Mouse (Mus musculus) forebrain, embryonic 14.5 days (tissue): ENCODE measurements at regions not wholly inside any gene's neighbourhood (a gene's known extent, or its start where the extent isn't known, plus 50 kb on each side); places are given as distances from the start of the nearest gene placed in this dataset.

Source experiments
- ATAC-seq: fragments of 200-750 bp; cut with Nextera tagmentation; 2 replicates; pipeline ENCODE4 v1.8.0; 2017; ENCODE audit warnings: mild to moderate bottlenecking, moderate library complexity
- DNase-seq: peaks from one replicate; pipeline ENCODE4 v3.0.0-alpha.2; 2015; ENCODE audit warnings: low spot score
- H3K27ac ChIP-seq: fragments of 300-500 bp; sonication (generic); 2 replicates; pipeline ENCODE4 v1.5.1; 2014; ENCODE audit warnings: low read depth, mild to moderate bottlenecking, control low read depth, low read length, moderate library complexity
- H3K27me3 ChIP-seq: fragments of 300-500 bp; sonication (generic); replicated peaks from 2 replicates; pipeline ENCODE4 v1.6.1; 2014; ENCODE audit warnings: low read length, control low read depth, mixed read lengths; ENCODE audit not compliant: control insufficient read depth, insufficient read depth
- H3K36me3 ChIP-seq: fragments of 300-500 bp; sonication (generic); 2 replicates; pipeline ENCODE4 v1.6.1; 2014; ENCODE audit warnings: low read length, control low read depth; ENCODE audit not compliant: control insufficient read depth, insufficient read depth
- H3K4me1 ChIP-seq: fragments of 300-500 bp; sonication (generic); 2 replicates; pipeline ENCODE4 v1.6.1; 2014; ENCODE audit warnings: antibody characterized with exemption, low read length, control low read depth; ENCODE audit not compliant: control insufficient read depth, insufficient read depth
- H3K4me2 ChIP-seq: fragments of 300-500 bp; sonication (generic); 2 replicates; pipeline ENCODE4 v1.6.1; 2014; ENCODE audit warnings: mild to moderate bottlenecking, control low read depth, low read length
- H3K4me3 ChIP-seq: fragments of 300-500 bp; sonication (generic); 2 replicates; pipeline ENCODE4 v1.5.1; 2014; ENCODE audit warnings: low read depth, low read length, control low read depth
- H3K9ac ChIP-seq: fragments of 300-500 bp; sonication (generic); 2 replicates; pipeline ENCODE4 v1.6.1; 2014; ENCODE audit warnings: mild to moderate bottlenecking, low read length, control low read depth, moderate library complexity
- H3K9me3 ChIP-seq: fragments of 300-500 bp; sonication (generic); replicated peaks from 2 replicates; pipeline ENCODE4 v1.6.1; 2016; ENCODE audit warnings: low read length, control low read depth, mixed read lengths; ENCODE audit not compliant: control insufficient read depth
- WGBS: fragments of 180-500 bp; shearing (Covaris S2); extraction: QIAGEN DNeasy Blood & Tissue Kit; methylation state at CpG from one replicate; pipeline ENCODE4 v1.1.7; 2014; 5-methylcytosine and 5-hydroxymethylcytosine counted together

- Histone ChIP-seq H3K4me2 (peak overlapping the region; percentile 43), H3K9me3 (no peaks in the 10 kb centered on the region), H3K36me3 (no peaks in the 10 kb centered on the region), H3K4me1 (peaks cover 13% of the 10 kb centered on the region), H3K4me3 (peak overlapping the region; percentile 1), H3K27me3 (peaks cover 5% of the 10 kb centered on the region; the same call in 1 of the 2 replicates), H3K9ac (peak overlapping the region; percentile 43; the same call in 1 of the 2 replicates), H3K27ac (peak overlapping the region; percentile 85)
- ATAC-seq = peak; percentile 66
- peak; percentile 55 for DNase-seq
- 1% methylated on average over 8 of the region's 8 CpGs for WGBS
Observed at GRCm38 (mm10) chr2:180854349-180855004, 66.3 kb downstream of the Ythdf1 start.

GRCm38 (mm10) chr2:180847497-180847896, 70.8 kb upstream of the Bhlhe23 start:
- ATAC-seq = peak; percentile 65; the same call in 1 of the 2 replicates
- Histone ChIP-seq H3K27me3 (no peaks in the 10 kb centered on the region), H3K4me2 (no peak overlapping the region), H3K27ac (no peak overlapping the region), H3K36me3 (no peaks in the 10 kb centered on the region), H3K9ac (no peak overlapping the region), H3K9me3 (no peaks in the 10 kb centered on the region), H3K4me3 (no peak overlapping the region), H3K4me1 (peaks cover 9% of the 10 kb centered on the region)
- 24% methylated on average over 8 of the region's 8 CpGs for WGBS
- DNase-seq = peak; percentile 47

- no peak overlapping the region for H3K4me2 ChIP-seq
- H3K4me1 ChIP-seq = peaks cover 9% of the 10 kb centered on the region
- no peak overlapping the region for H3K27ac ChIP-seq
- DNase-seq = no peak
- no peaks in the 10 kb centered on the region for H3K27me3 ChIP-seq
- no peak overlapping the region for H3K9ac ChIP-seq
- 53% methylated on average over 5 of the region's 5 CpGs for WGBS
- no peak for ATAC-seq
- H3K36me3 ChIP-seq = no peaks in the 10 kb centered on the region
- H3K9me3 ChIP-seq = no peaks in the 10 kb centered on the region
- no peak overlapping the region for H3K4me3 ChIP-seq
Observed at GRCm38 (mm10) chr2:180845011-180845410, 68.3 kb upstream of the Bhlhe23 start.

- no peaks in the 10 kb centered on the region for H3K36me3 ChIP-seq
- peak; percentile 31 for DNase-seq
- H3K4me2 ChIP-seq = no peak overlapping the region
- WGBS = 63% methylated on average over 2 of the region's 2 CpGs
- no peak overlapping the region for H3K27ac ChIP-seq
- H3K27me3 ChIP-seq = no peaks in the 10 kb centered on the region
- no peak overlapping the region for H3K4me3 ChIP-seq
- peaks cover 9% of the 10 kb centered on the region for H3K4me1 ChIP-seq
- ATAC-seq = no peak
- H3K9me3 ChIP-seq = no peaks in the 10 kb centered on the region
- no peak overlapping the region for H3K9ac ChIP-seq
Observed at GRCm38 (mm10) chr2:180843669-180844068, 67.0 kb upstream of the Bhlhe23 start.

- Histone ChIP-seq H3K36me3 (no peaks in the 10 kb centered on the region), H3K4me1 (no peaks in the 10 kb centered on the region), H3K9me3 (no peaks in the 10 kb centered on the region), H3K27ac (no peak overlapping the region), H3K9ac (no peak overlapping the region), H3K27me3 (no peaks in the 10 kb centered on the region), H3K4me3 (no peak overlapping the region), H3K4me2 (no peak overlapping the region)
- 86% methylated on average over 4 of the region's 4 CpGs for WGBS
- no peak for ATAC-seq
- DNase-seq = no peak
Observed at GRCm38 (mm10) chr2:180839126-180839525, 62.4 kb upstream of the Bhlhe23 start.

GRCm38 (mm10) chr2:180837996-180838395, 61.3 kb upstream of the Bhlhe23 start:
- DNase-seq (no peak), ATAC-seq (no peak)
- Histone ChIP-seq H3K9ac (no peak overlapping the region), H3K9me3 (no peaks in the 10 kb centered on the region), H3K36me3 (no peaks in the 10 kb centered on the region), H3K4me2 (no peak overlapping the region), H3K4me3 (no peak overlapping the region), H3K27ac (no peak overlapping the region), H3K4me1 (no peaks in the 10 kb centered on the region), H3K27me3 (no peaks in the 10 kb centered on the region)
- WGBS = 54% methylated on average over 3 of the region's 3 CpGs

- Histone ChIP-seq H3K4me3 (no peak overlapping the region), H3K9me3 (no peaks in the 10 kb centered on the region), H3K9ac (no peak overlapping the region), H3K36me3 (no peaks in the 10 kb centered on the region), H3K4me1 (no peaks in the 10 kb centered on the region), H3K27me3 (no peaks in the 10 kb centered on the region), H3K4me2 (no peak overlapping the region), H3K27ac (peak overlapping the region; percentile 48; the same call in 1 of the 2 replicates)
- DNase-seq (peak; percentile 28), ATAC-seq (0 out of 2 replicates have a peak, but pooled peaks have one; percentile 34)
- 74% methylated on average over 9 of the region's 9 CpGs for WGBS
Observed at GRCm38 (mm10) chr2:180837318-180837920, 60.7 kb upstream of the Bhlhe23 start.

- H3K27ac ChIP-seq = 0 out of 2 replicates have a peak overlapping the region, but pooled peaks have one; percentile 39
- H3K4me3 ChIP-seq = no peak overlapping the region
Observed at GRCm38 (mm10) chr2:180835936-180836602, 59.4 kb upstream of the Bhlhe23 start.

GRCm38 (mm10) chr2:180832711-180833110, 56.0 kb upstream of the Bhlhe23 start:
- 75% methylated on average over 7 of the region's 7 CpGs for WGBS

More at GRCm38 (mm10) chr2:180835936-180836602, 59.4 kb upstream of the Bhlhe23 start:
- Histone ChIP-seq H3K4me1 (no peaks in the 10 kb centered on the region), H3K9me3 (no peaks in the 10 kb centered on the region), H3K27me3 (no peaks in the 10 kb centered on the region), H3K36me3 (no peaks in the 10 kb centered on the region), H3K9ac (no peak overlapping the region), H3K4me2 (no peak overlapping the region)
- DNase-seq (no peak), ATAC-seq (no peak)
- WGBS = 83% methylated on average over 6 of the region's 6 CpGs

More at GRCm38 (mm10) chr2:180832711-180833110, 56.0 kb upstream of the Bhlhe23 start:
- H3K9me3 ChIP-seq = no peaks in the 10 kb centered on the region
- no peaks in the 10 kb centered on the region for H3K4me1 ChIP-seq
- H3K4me3 ChIP-seq = no peak overlapping the region
- H3K27me3 ChIP-seq = no peaks in the 10 kb centered on the region
- no peak overlapping the region for H3K4me2 ChIP-seq
- no peak overlapping the region for H3K9ac ChIP-seq
- H3K36me3 ChIP-seq = no peaks in the 10 kb centered on the region
- ATAC-seq = no peak
- no peak for DNase-seq
- H3K27ac ChIP-seq = no peak overlapping the region
